Mouse (Mus musculus): ENCODE measurements at regions not wholly inside any gene's neighbourhood (a gene's known extent, or its start where the extent isn't known, plus 50 kb on each side); places are given as distances from the start of the nearest gene placed in this dataset.
"Not testable (repeated sequence)": the region's sequence is repeated elsewhere in the genome, so short reads cannot be mapped to it uniquely, and the experiment has no call there.

- DNase-seq (ENCODE audit: extremely low spot score in 1 of 2, low spot score in 1 of 2): not testable (repeated sequence)
Observed at GRCm38 (mm10) chr14:52988563-52988962, 493.0 kb upstream of the Olfr1507 start.

- DNase-seq (ENCODE audit: extremely low spot score in 1 of 2, low spot score in 1 of 2): not testable (repeated sequence)
Observed at GRCm38 (mm10) chr14:52972207-52973003, 476.9 kb upstream of the Olfr1507 start.

GRCm38 (mm10) chr14:52962110-52962509 lies 466.6 kb upstream of the Olfr1507 start:
- DNase-seq (ENCODE audit: extremely low spot score in 1 of 2, low spot score in 1 of 2): not testable (repeated sequence)

- not testable (repeated sequence) for DNase-seq (ENCODE audit: extremely low spot score in 1 of 2, low spot score in 1 of 2)
Observed at GRCm38 (mm10) chr14:52956515-52956914, 461.0 kb upstream of the Olfr1507 start.

GRCm38 (mm10) chr14:52944925-52945324 lies 449.4 kb upstream of the Olfr1507 start:
- not testable (repeated sequence) for DNase-seq (ENCODE audit: extremely low spot score in 1 of 2, low spot score in 1 of 2)

GRCm38 (mm10) chr14:52942438-52942837 lies 446.9 kb upstream of the Olfr1507 start:
- not testable (repeated sequence) for DNase-seq (ENCODE audit: extremely low spot score in 1 of 2, low spot score in 1 of 2)

- DNase-seq (ENCODE audit: extremely low spot score in 1 of 2, low spot score in 1 of 2): not testable (repeated sequence)
Observed at GRCm38 (mm10) chr14:52941747-52942146, 446.2 kb upstream of the Olfr1507 start.

- not testable (repeated sequence) for DNase-seq (ENCODE audit: extremely low spot score in 1 of 2, low spot score in 1 of 2)
Observed at GRCm38 (mm10) chr14:52920138-52920537, 424.6 kb upstream of the Olfr1507 start.

GRCm38 (mm10) chr14:52913814-52914213 lies 418.3 kb upstream of the Olfr1507 start:
- DNase-seq (ENCODE audit: extremely low spot score in 1 of 2, low spot score in 1 of 2): not testable (repeated sequence)

- DNase-seq (ENCODE audit: extremely low spot score in 1 of 2, low spot score in 1 of 2): not testable (repeated sequence)
Observed at GRCm38 (mm10) chr14:52899629-52900028, 404.1 kb upstream of the Olfr1507 start.

GRCm38 (mm10) chr14:52898310-52898709 lies 402.8 kb upstream of the Olfr1507 start:
- DNase-seq (ENCODE audit: extremely low spot score in 1 of 2, low spot score in 1 of 2): not testable (repeated sequence)

GRCm38 (mm10) chr14:52879978-52880377 lies 384.4 kb upstream of the Olfr1507 start:
- not testable (repeated sequence) for DNase-seq (ENCODE audit: extremely low spot score in 1 of 2, low spot score in 1 of 2)

- DNase-seq (ENCODE audit: extremely low spot score in 1 of 2, low spot score in 1 of 2): not testable (repeated sequence)
Observed at GRCm38 (mm10) chr14:52863841-52864240, 368.3 kb upstream of the Olfr1507 start.

- not testable (repeated sequence) for DNase-seq (ENCODE audit: extremely low spot score in 1 of 2, low spot score in 1 of 2)
Observed at GRCm38 (mm10) chr14:52863107-52863506, 367.6 kb upstream of the Olfr1507 start.

GRCm38 (mm10) chr14:52862491-52862890 lies 366.9 kb upstream of the Olfr1507 start:
- not testable (repeated sequence) for DNase-seq (ENCODE audit: extremely low spot score in 1 of 2, low spot score in 1 of 2)

GRCm38 (mm10) chr14:52855339-52855738 lies 359.8 kb upstream of the Olfr1507 start:
- DNase-seq (ENCODE audit: extremely low spot score in 1 of 2, low spot score in 1 of 2): not testable (repeated sequence)

GRCm38 (mm10) chr14:52853598-52853997 lies 358.0 kb upstream of the Olfr1507 start:
- not testable (repeated sequence) for DNase-seq (ENCODE audit: extremely low spot score in 1 of 2, low spot score in 1 of 2)

- DNase-seq (ENCODE audit: extremely low spot score in 1 of 2, low spot score in 1 of 2): not testable (repeated sequence)
Observed at GRCm38 (mm10) chr14:52847970-52848369, 352.4 kb upstream of the Olfr1507 start.

- DNase-seq (ENCODE audit: extremely low spot score in 1 of 2, low spot score in 1 of 2): not testable (repeated sequence)
Observed at GRCm38 (mm10) chr14:52824005-52824404, 328.5 kb upstream of the Olfr1507 start.

- not testable (repeated sequence) for DNase-seq (ENCODE audit: extremely low spot score in 1 of 2, low spot score in 1 of 2)
Observed at GRCm38 (mm10) chr14:52821617-52822016, 326.1 kb upstream of the Olfr1507 start.

- DNase-seq (ENCODE audit: extremely low spot score in 1 of 2, low spot score in 1 of 2): not testable (repeated sequence)
Observed at GRCm38 (mm10) chr14:52811128-52811415, 315.5 kb upstream of the Olfr1507 start.
